Mouse (Mus musculus): Measurements from ENCODE around the gene Tifa. TPM values are rescaled to one million over a fixed set of nuclear protein-coding genes. Genes with fewer than 3 reads are reported as not detected.

Tifa gene
- total and polyA plus RNA-seq, 2 experiments from 2014 or later = 1.9 to 3.8 TPM

DNA sequence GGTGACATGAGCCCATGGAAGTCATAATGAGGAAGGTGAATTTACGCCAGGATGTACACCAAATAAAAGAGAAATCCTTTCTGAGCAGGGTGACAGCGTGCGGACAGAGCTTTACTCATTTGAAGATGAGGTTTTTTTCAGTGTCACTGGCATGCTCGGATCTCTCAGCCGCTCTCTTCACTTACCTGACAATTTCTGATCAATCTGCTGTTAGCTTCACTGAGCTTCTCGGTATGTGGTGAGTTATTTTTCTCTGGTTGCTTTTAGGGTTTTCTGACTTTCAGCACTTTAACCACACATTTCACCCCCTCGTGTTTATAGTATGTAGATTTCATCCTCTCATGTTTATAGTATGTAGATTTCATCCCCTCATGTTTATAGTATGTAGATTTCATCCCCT is 85.5 kb downstream of the Tifa start:
- no peak overlapping the region for H3K4me3 ChIP-seq (ENCODE audit: low read length)
- DNase-seq (ENCODE audit: low spot score) (no peak), ATAC-seq (no peak)
- TF ChIP-seq CTCF (IDR thresholded peaks at IDR 0.05; ENCODE audit: low read depth) = no peak
- H3K4me2 ChIP-seq (ENCODE audit: low read depth, low read length) = no peak overlapping the region
- H3K9ac ChIP-seq (replicated peaks; ENCODE audit: low read length) = no peak overlapping the region
- no peaks in the 10 kb centered on the region; the same call in 1 of the 2 replicates for H3K4me1 ChIP-seq (ENCODE audit: insufficient read depth, low read length)
- WGBS = 73% methylated on average over 7 of the region's 7 CpGs
- no peak overlapping the region for H3K27ac ChIP-seq
- H3K27me3 ChIP-seq (ENCODE audit: insufficient read depth, low read length) = no peaks in the 10 kb centered on the region
- H3K9me3 ChIP-seq (ENCODE audit: low read length) = no peaks in the 10 kb centered on the region
- no peaks in the 10 kb centered on the region for H3K36me3 ChIP-seq (ENCODE audit: insufficient read depth, low read length)

DNA sequence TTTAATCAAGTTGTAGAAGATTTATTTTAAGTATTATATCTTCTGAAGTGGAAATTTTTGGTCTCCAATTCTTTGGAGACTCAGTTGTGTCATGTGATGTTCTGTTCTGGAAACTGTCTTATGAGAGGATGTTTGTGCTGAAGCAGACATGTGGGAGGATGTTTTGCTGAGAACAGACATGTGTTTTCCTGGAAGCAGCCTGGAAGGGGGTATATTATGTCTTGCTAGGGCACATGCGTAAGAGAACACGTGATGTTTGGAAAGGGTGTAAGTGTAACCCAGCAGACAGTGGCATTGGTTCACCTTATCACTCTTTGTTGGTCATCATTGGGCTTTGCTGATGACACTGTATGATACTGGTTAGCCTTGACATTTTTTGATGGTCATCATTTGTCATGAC is 85.9 kb downstream of the Tifa start:
- H3K27ac ChIP-seq = no peak overlapping the region
- no peak overlapping the region for H3K9ac ChIP-seq (replicated peaks; ENCODE audit: low read length)
- DNase-seq (ENCODE audit: low spot score) (no peak), ATAC-seq (no peak)
- H3K4me3 ChIP-seq (ENCODE audit: low read length) = no peak overlapping the region
- no peak overlapping the region for H3K4me2 ChIP-seq (ENCODE audit: low read depth, low read length)
- no peaks in the 10 kb centered on the region for H3K36me3 ChIP-seq (ENCODE audit: insufficient read depth, low read length)
- no peak for TF ChIP-seq CTCF (IDR thresholded peaks at IDR 0.05; ENCODE audit: low read depth)
- 84% methylated on average over 2 of the region's 2 CpGs for WGBS
- H3K9me3 ChIP-seq (ENCODE audit: low read length) = no peaks in the 10 kb centered on the region
- no peaks in the 10 kb centered on the region for H3K27me3 ChIP-seq (ENCODE audit: insufficient read depth, low read length)
- no peaks in the 10 kb centered on the region; the same call in 1 of the 2 replicates for H3K4me1 ChIP-seq (ENCODE audit: insufficient read depth, low read length)

DNA sequence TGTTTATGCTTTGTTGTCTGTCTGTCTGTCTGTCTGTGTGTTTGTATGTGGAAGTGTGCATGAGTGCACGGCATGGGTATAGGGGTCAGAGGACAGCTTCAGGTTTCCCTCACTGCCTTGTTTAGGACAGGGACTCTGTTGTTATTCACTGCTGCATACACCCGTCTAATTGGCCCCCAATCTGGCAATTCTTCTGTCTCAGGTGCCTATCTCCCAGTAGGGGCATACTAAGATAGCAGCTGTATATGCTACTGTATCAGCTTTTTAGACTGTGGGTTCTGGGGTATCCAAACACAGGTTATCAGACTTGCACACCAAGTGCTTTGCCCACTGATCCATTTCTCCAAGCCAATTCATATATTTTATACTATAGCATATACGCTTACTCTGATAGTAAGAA is 90.4 kb downstream of the Tifa start:
- no peak overlapping the region for H3K9ac ChIP-seq (replicated peaks; ENCODE audit: low read length)
- TF ChIP-seq CTCF (IDR thresholded peaks at IDR 0.05; ENCODE audit: low read depth) = no peak
- H3K36me3 ChIP-seq (ENCODE audit: insufficient read depth, low read length) = no peaks in the 10 kb centered on the region
- no peak overlapping the region for H3K4me3 ChIP-seq (ENCODE audit: low read length)
- H3K4me2 ChIP-seq (ENCODE audit: low read depth, low read length) = no peak overlapping the region
- no peaks in the 10 kb centered on the region for H3K9me3 ChIP-seq (ENCODE audit: low read length)
- H3K27ac ChIP-seq = no peak overlapping the region
- ATAC-seq (no peak), DNase-seq (ENCODE audit: low spot score) (no peak)
- WGBS = 86% methylated on average over 3 of the region's 3 CpGs
- no peaks in the 10 kb centered on the region for H3K4me1 ChIP-seq (ENCODE audit: insufficient read depth, low read length)
- no peaks in the 10 kb centered on the region for H3K27me3 ChIP-seq (ENCODE audit: insufficient read depth, low read length)

DNA sequence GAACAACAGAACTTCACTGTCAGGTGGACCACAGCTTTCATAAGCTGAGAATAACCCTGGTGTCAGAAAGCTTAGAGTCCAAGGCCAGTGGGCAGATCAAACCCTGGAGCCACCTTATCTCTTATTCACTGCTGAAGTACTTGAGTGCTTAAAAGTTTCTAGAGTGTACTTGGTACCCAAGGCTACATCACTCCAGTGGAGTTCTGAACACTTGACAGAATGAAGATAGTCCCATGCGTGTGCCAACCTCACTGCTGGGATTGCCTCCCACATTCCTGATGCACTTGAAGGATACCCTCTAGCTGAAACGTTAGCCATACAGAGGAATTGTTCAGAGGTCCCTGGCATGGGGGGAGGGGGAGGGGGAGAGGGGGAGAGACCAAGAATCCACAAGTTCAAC is 92.1 kb downstream of the Tifa start:
- no peaks in the 10 kb centered on the region for H3K9me3 ChIP-seq (ENCODE audit: low read length)
- H3K9ac ChIP-seq (replicated peaks; ENCODE audit: low read length) = no peak overlapping the region
- TF ChIP-seq CTCF (IDR thresholded peaks at IDR 0.05; ENCODE audit: low read depth) = no peak
- no peaks in the 10 kb centered on the region for H3K36me3 ChIP-seq (ENCODE audit: insufficient read depth, low read length)
- no peaks in the 10 kb centered on the region for H3K4me1 ChIP-seq (ENCODE audit: insufficient read depth, low read length)
- H3K27ac ChIP-seq = no peak overlapping the region
- no peak overlapping the region for H3K4me3 ChIP-seq (ENCODE audit: low read length)
- DNase-seq (ENCODE audit: low spot score) (no peak), ATAC-seq (no peak)
- no peak overlapping the region for H3K4me2 ChIP-seq (ENCODE audit: low read depth, low read length)
- WGBS = 64% methylated on average over 2 of the region's 2 CpGs
- no peaks in the 10 kb centered on the region for H3K27me3 ChIP-seq (ENCODE audit: insufficient read depth, low read length)

Other genes with a start within 250 kb of the Tifa start
- 4.5 and 6.9 TPM in 2 replicates for gene Larp7, start 236.5 kb upstream of the Tifa start, total RNA-seq (2014; rRNA removed)
- gene Larp7, start 236.5 kb upstream of the Tifa start, polyA plus RNA-seq (2015; fragmentation: Nextera tagmentation; extraction: Ambion mirVana) = 30.4 and 31.7 TPM in 2 replicates
- gene Zgrf1, start 236.3 kb upstream of the Tifa start, total RNA-seq (2014; rRNA removed) = 4.0 and 5.2 TPM in 2 replicates
- 3.0 and 3.5 TPM in 2 replicates for gene Zgrf1, start 236.3 kb upstream of the Tifa start, polyA plus RNA-seq (2015; fragmentation: Nextera tagmentation; extraction: Ambion mirVana)
- gene Neurog2, start 156.7 kb upstream of the Tifa start, total RNA-seq (2014; rRNA removed) = 2.6 and 3.3 TPM in 2 replicates
- 0.85 and 1.1 TPM in 2 replicates for gene Neurog2, start 156.7 kb upstream of the Tifa start, polyA plus RNA-seq (2015; fragmentation: Nextera tagmentation; extraction: Ambion mirVana)
- gene Alpk1, start 9.3 kb upstream of the Tifa start, total RNA-seq (2014; rRNA removed) = 1.3 and 5.3 TPM in 2 replicates
- gene Alpk1, start 9.3 kb upstream of the Tifa start, polyA plus RNA-seq (2015; fragmentation: Nextera tagmentation; extraction: Ambion mirVana) = 0.49 and 0.57 TPM in 2 replicates
- 77.8 and 84.5 TPM in 2 replicates for gene Ap1ar, start 47.7 kb downstream of the Tifa start, total RNA-seq (2014; rRNA removed)
- gene Ap1ar, start 47.7 kb downstream of the Tifa start, polyA plus RNA-seq (2015; fragmentation: Nextera tagmentation; extraction: Ambion mirVana) = 65.4 and 69.7 TPM in 2 replicates
- gene Fam241a, start 106.5 kb downstream of the Tifa start, total RNA-seq (2014; rRNA removed) = 4.5 and 6.1 TPM in 2 replicates
- 6.0 and 6.5 TPM in 2 replicates for gene Fam241a, start 106.5 kb downstream of the Tifa start, polyA plus RNA-seq (2015; fragmentation: Nextera tagmentation; extraction: Ambion mirVana)

All from hindbrain, postnatal 0 days (tissue).